ENCODE assay signal across 8 mouse cellular contexts in genomic region chrX:112311531-112311887, GRCm38 (mm10). TPM values are rescaled to one million over a fixed set of nuclear protein-coding genes. Genes with fewer than 3 reads are reported as not detected.
DNase-seq lines count a peak whose midpoint lies in the region; ATAC-seq lines count a peak whose summit lies in the region.

No protein-coding gene starts in this region.

- peak overlapping the region; percentile 37 for H3K4me2 ChIP-seq in embryonic facial prominence, embryonic 15.5 days (replicated peaks)
- H3K4me2 ChIP-seq in limb, embryonic 11.5 days (ENCODE audit: low read depth, severe bottlenecking) = no peak overlapping the region
- peak overlapping the region; percentile 40 for H3K4me2 ChIP-seq in midbrain, embryonic 16.5 days (ENCODE audit: low read length)

- no peaks in the 10 kb centered on the region for H3K9me3 ChIP-seq in heart, embryonic 10.5 days
- no peaks in the 10 kb centered on the region for H3K9me3 ChIP-seq in embryonic facial prominence, embryonic 15.5 days (replicated peaks)
- H3K9me3 ChIP-seq in limb, embryonic 11.5 days (ENCODE audit: control insufficient read depth, low read length) = no peaks in the 10 kb centered on the region
- H3K9me3 ChIP-seq in midbrain, embryonic 16.5 days (replicated peaks; ENCODE audit: control insufficient read depth, low read length, poor library complexity, severe bottlenecking) = no peaks in the 10 kb centered on the region

- H3K27me3 ChIP-seq in heart, embryonic 10.5 days (ENCODE audit: insufficient read depth, poor library complexity, severe bottlenecking) = no peaks in the 10 kb centered on the region
- no peaks in the 10 kb centered on the region for H3K27me3 ChIP-seq in embryonic facial prominence, embryonic 15.5 days
- no peaks in the 10 kb centered on the region for H3K27me3 ChIP-seq in limb, embryonic 11.5 days (ENCODE audit: control insufficient read depth, insufficient read depth, low read length)
- H3K27me3 ChIP-seq in midbrain, embryonic 16.5 days (ENCODE audit: control insufficient read depth, insufficient read depth, low read depth, low read length) = no peaks in the 10 kb centered on the region

- no peaks in the 10 kb centered on the region for H3K36me3 ChIP-seq in heart, embryonic 10.5 days
- no peaks in the 10 kb centered on the region for H3K36me3 ChIP-seq in embryonic facial prominence, embryonic 15.5 days
- H3K36me3 ChIP-seq in limb, embryonic 11.5 days (ENCODE audit: control insufficient read depth, insufficient read depth, low read length) = no peaks in the 10 kb centered on the region
- H3K36me3 ChIP-seq in midbrain, embryonic 16.5 days (ENCODE audit: control insufficient read depth, insufficient read depth, low read length) = no peaks in the 10 kb centered on the region

- intact Hi-C loops in heart, postnatal 14 days (cut with DNase I) = no loop called here
- intact Hi-C loops in left cerebral cortex, postnatal 25 days (cut with DNase I) = no loop called here

- H3K9ac ChIP-seq in embryonic facial prominence, embryonic 15.5 days = peak overlapping the region; percentile 40
- peak overlapping the region; percentile 72 for H3K9ac ChIP-seq in limb, embryonic 11.5 days (ENCODE audit: low read length)
- peak overlapping the region; percentile 5 for H3K9ac ChIP-seq in midbrain, embryonic 16.5 days (ENCODE audit: low read depth, low read length)

- H3K27ac ChIP-seq in heart, embryonic 10.5 days = peak overlapping the region; percentile 88
- peak overlapping the region; percentile 63 for H3K27ac ChIP-seq in embryonic facial prominence, embryonic 15.5 days (replicated peaks)
- H3K27ac ChIP-seq in limb, embryonic 11.5 days (replicated peaks; ENCODE audit: low read depth, low read length) = peak overlapping the region; percentile 36; the same call in 1 of the 2 replicates
- no peak overlapping the region for H3K27ac ChIP-seq in midbrain, embryonic 16.5 days (ENCODE audit: low read length)

- WGBS in heart, embryonic 10.5 days = 11% methylated on average over 12 of the region's 12 CpGs
- WGBS in embryonic facial prominence, embryonic 15.5 days = 11% methylated on average over 12 of the region's 12 CpGs
- 10% methylated on average over 12 of the region's 12 CpGs for WGBS in limb, embryonic 11.5 days
- whole genome bisulfite sequencing in midbrain, embryonic 16.5 days = 8% methylated on average over 12 of the region's 12 CpGs

- no peaks in the 10 kb centered on the region for H3K4me1 ChIP-seq in heart, embryonic 10.5 days
- no peaks in the 10 kb centered on the region for H3K4me1 ChIP-seq in embryonic facial prominence, embryonic 15.5 days
- no peaks in the 10 kb centered on the region for H3K4me1 ChIP-seq in limb, embryonic 11.5 days (ENCODE audit: control insufficient read depth, insufficient read depth, low read length)
- H3K4me1 ChIP-seq in midbrain, embryonic 16.5 days (ENCODE audit: control insufficient read depth, insufficient read depth, low read length) = peaks cover 3% of the 10 kb centered on the region; the same call in 1 of the 2 replicates

- peak; percentile 44 for ATAC-seq in CD4-positive, CD25-positive, alpha-beta regulatory T cell, adult 4 months
- ATAC-seq in embryonic facial prominence, embryonic 15.5 days (ENCODE audit: insufficient number of reproducible peaks, low FRiP score, low TSS enrichment, low read depth) = no peak
- ATAC-seq in limb, embryonic 11.5 days (ENCODE audit: insufficient number of reproducible peaks, low FRiP score, low TSS enrichment, low read depth) = peak; percentile 72
- peak; percentile 72 for ATAC-seq in midbrain, embryonic 16.5 days

- H3K4me3 ChIP-seq in heart, embryonic 10.5 days = peak overlapping the region; percentile 65
- H3K4me3 ChIP-seq in embryonic facial prominence, embryonic 15.5 days (replicated peaks) = peak overlapping the region; percentile 55
- peak overlapping the region; percentile 52 for H3K4me3 ChIP-seq in limb, embryonic 11.5 days (ENCODE audit: low read depth, low read length)
- peak overlapping the region; percentile 44 for H3K4me3 ChIP-seq in midbrain, embryonic 16.5 days (ENCODE audit: low read depth, low read length)

- peak; percentile 71 for DNase-seq in heart, embryonic 10.5 days (ENCODE audit: low spot score)
- no peak for DNase-seq in heart, postnatal 14 days
- DNase-seq in limb, embryonic 11.5 days (ENCODE audit: low spot score) = no peak
- DNase-seq in adrenal gland, postnatal 14 days = no peak
- DNase-seq in left cerebral cortex, postnatal 25 days (ENCODE audit: low spot score in 2 of 2) = no peak

RNA-seq across cellular contexts. Expression of gene Apool, which starts 0.4 kb away (rescaled TPM):
- 65.9 and 69.9 TPM in 2 replicates for polyA plus RNA-seq in heart, embryonic 10.5 days (2016; fragmentation: Nextera tagmentation; extraction: Ambion mirVana)
- total RNA-seq in heart, postnatal 14 days (2021) = 10 to 100 TPM; 58.4 to 63.5 TPM
- polyA plus RNA-seq in CD4-positive, CD25-positive, alpha-beta regulatory T cell, adult 4 months (2017; shearing (Covaris generic)) = 10 to 100 TPM; 25.1 to 33.1 TPM
- 48.3 and 58.0 TPM in 2 replicates for polyA plus RNA-seq in embryonic facial prominence, embryonic 15.5 days (2015; fragmentation: Nextera tagmentation; extraction: Ambion mirVana)
- polyA plus RNA-seq in limb, embryonic 11.5 days (2014; fragmentation: Nextera tagmentation; extraction: Ambion mirVana) = 81.2 and 88.0 TPM in 2 replicates
- polyA plus RNA-seq in midbrain, embryonic 16.5 days (2015; fragmentation: Nextera tagmentation; extraction: Ambion mirVana) = 15.7 and 16.5 TPM in 2 replicates
- 66.4 and 69.9 TPM in 2 replicates for total RNA-seq in adrenal gland, postnatal 14 days (2021)
- 1 to 10 TPM; 4.3 to 4.7 TPM for total RNA-seq in left cerebral cortex, postnatal 25 days (2021)

Comparison
In these comparisons a context has a peak if more than half of its experiments do, and no peak if none do; other contexts are left out.
1. H3K9ac ChIP-seq: peak in every context shown above with its lines; median percentile 72 in limb, embryonic 11.5 days; 40 in embryonic facial prominence, embryonic 15.5 days; 5 in midbrain, embryonic 16.5 days.